Mouse (Mus musculus) embryonic facial prominence, embryonic 11.5 days (tissue): ENCODE results near the gene Tmem182. TPM values are rescaled to one million over a fixed set of nuclear protein-coding genes. Genes with fewer than 3 reads are reported as not detected.
A peak's percentile ranks its signal among the peaks of the same experiment; 100 is the strongest.

Source experiments
- ATAC-seq: fragments of 200-750 bp; cut with Nextera tagmentation; replicated peaks from 2 replicates; pipeline ENCODE4 v1.8.0; 2017; ENCODE audit warnings: low read depth; ENCODE audit not compliant: insufficient number of reproducible peaks, low FRiP score, low TSS enrichment
- DNase-seq: peaks from one replicate; pipeline ENCODE4 v3.0.0-alpha.2; 2015; ENCODE audit warnings: low spot score
- H3K27ac ChIP-seq: fragments of 300-500 bp; sonication (generic); replicated peaks from 2 replicates; pipeline ENCODE4 v1.5.1; 2014; ENCODE audit warnings: mild to moderate bottlenecking, low read depth, low read length, control low read depth
- H3K27me3 ChIP-seq: fragments of 300-500 bp; sonication (generic); 2 replicates; pipeline ENCODE4 v1.6.1; 2014; ENCODE audit warnings: mild to moderate bottlenecking, low read length, moderate library complexity, mixed read lengths; ENCODE audit not compliant: control insufficient read depth, insufficient read depth
- H3K36me3 ChIP-seq: fragments of 300-500 bp; sonication (generic); replicated peaks from 2 replicates; pipeline ENCODE4 v1.6.1; 2014; ENCODE audit warnings: low read depth, mild to moderate bottlenecking, low read length, moderate library complexity, mixed read lengths; ENCODE audit not compliant: control insufficient read depth, insufficient read depth
- H3K4me1 ChIP-seq: fragments of 300-500 bp; sonication (generic); 2 replicates; pipeline ENCODE4 v1.6.1; 2014; ENCODE audit warnings: low read length, mixed read lengths; ENCODE audit not compliant: control insufficient read depth, insufficient read depth
- H3K4me2 ChIP-seq: fragments of 300-500 bp; sonication (generic); 2 replicates; pipeline ENCODE4 v1.6.1; 2014; ENCODE audit warnings: low read depth, mild to moderate bottlenecking, control low read depth, low read length, moderate library complexity
- H3K4me3 ChIP-seq: fragments of 300-500 bp; sonication (generic); 2 replicates; pipeline ENCODE4 v1.5.1; 2014; ENCODE audit warnings: low read depth, low read length, control low read depth
- H3K9ac ChIP-seq: fragments of 300-500 bp; sonication (generic); replicated peaks from 2 replicates; pipeline ENCODE4 v1.6.1; 2014; ENCODE audit warnings: mild to moderate bottlenecking, control low read depth, low read length
- H3K9me3 ChIP-seq: fragments of 300-500 bp; sonication (generic); replicated peaks from 2 replicates; pipeline ENCODE4 v1.6.1; 2016; ENCODE audit warnings: mild to moderate bottlenecking, low read length, inconsistent platforms, mixed read lengths; ENCODE audit not compliant: control insufficient read depth
- WGBS: fragments of 180-500 bp; shearing (Covaris S2); extraction: QIAGEN DNeasy Blood & Tissue Kit; methylation state at CpG from one replicate; pipeline ENCODE4 v1.1.7; 2014; 5-methylcytosine and 5-hydroxymethylcytosine counted together
- polyA plus RNA-seq: library from polyadenylated mRNA; unstranded; fragments of >200 nt; fragmentation: Nextera tagmentation; extraction: Ambion mirVana; gene quantifications from 2 replicates; pipeline ENCODE4 v1.2.1, GENCODE M21; 2014

Gene Tmem182
- polyA plus RNA-seq, 1 experiment from 2014 or later: 0.36 TPM

DNA sequence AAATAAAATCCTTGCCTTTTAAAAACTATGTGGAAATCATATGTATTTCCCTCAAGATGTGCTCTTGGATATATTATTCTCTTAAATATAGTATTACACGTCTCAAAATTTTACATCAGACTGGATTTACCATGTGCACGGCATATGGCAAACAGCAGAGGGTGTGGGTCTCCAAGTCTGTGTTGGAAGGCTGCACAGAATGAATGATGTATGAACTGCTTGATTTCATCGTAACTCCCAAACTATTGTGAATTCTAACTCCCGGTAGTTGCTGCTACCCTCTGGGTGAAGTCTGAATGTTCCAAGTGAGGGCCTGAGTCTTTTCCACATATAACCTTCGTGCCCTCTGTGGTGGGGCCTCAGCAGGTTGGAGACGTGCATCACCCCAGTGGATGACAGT, 16.4 kb upstream of the Tmem182 start:
- Histone ChIP-seq H3K9me3 (no peaks in the 10 kb centered on the region), H3K36me3 (no peaks in the 10 kb centered on the region), H3K27me3 (no peaks in the 10 kb centered on the region), H3K4me1 (no peaks in the 10 kb centered on the region), H3K9ac (no peak overlapping the region), H3K4me2 (no peak overlapping the region), H3K27ac (no peak overlapping the region), H3K4me3 (no peak overlapping the region)
- ATAC-seq (no peak), DNase-seq (no peak)
- 87% methylated on average over 6 of the region's 6 CpGs for WGBS

DNA sequence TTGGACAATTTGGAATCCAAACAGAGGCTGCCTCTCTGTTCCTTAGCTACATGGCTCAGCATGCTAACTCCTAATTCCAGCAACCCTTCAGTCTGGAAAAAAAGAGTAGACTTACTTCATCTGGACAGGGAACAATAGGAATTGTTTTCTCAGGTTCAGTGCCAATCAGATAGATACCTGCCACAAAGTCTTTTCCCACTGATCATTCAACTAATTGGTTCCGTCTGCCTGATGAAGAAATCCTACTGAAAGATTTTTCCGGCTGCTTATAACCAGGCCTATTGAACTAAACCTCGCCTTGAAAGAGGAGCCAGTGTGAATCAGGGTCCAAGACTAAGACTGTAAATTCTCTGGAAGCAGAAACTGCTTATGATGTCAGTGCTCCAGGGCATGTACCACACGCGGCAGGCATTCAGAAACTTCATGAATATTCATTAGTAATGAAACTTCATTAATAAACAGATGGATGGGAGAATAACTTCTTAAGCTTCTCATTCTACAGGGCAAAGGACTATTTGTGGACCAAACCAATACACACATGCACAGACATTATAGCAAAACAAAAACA, 15.7 kb upstream of the Tmem182 start:
- 32% methylated on average over 5 of the region's 5 CpGs for WGBS

DNA sequence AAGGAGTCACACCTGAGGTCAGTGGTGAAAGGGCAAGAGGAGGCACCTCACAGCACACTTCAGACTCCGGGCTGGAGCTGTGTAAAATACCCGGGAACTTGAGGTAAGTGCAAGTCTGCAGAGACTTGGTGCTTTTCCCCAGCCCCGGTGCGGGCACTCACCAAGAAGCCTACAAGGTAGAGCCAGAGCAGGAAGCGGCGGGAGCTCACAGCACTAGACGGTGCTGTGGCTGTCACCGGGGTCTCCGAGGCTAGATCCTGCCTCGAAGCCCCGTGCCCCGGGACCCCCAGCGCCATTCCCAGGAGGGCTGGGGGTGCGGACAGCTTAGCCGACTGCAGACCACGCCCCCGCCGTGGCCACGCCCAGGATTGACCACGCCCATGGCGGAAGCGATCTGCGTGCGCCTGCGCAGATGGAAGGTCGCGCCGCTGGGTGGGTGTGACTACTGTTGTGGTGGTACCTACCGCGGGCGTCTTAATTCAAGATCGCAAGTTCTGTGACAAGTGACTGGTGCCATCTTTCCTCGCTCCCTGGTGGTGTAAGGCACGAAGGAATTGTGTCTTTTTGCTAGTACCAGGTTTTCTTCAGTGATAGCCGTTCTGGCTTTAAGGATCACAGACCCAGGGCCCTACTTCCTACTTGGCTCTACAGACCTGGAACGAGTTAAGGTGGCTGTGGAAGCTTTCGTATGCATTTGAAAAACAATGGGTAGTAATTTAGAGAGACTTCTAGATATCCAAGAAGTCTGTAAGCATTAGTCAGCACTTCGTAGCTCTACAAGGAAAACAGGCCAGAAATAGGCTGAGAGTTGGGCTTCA, 14.9 kb upstream of the Tmem182 start, which contains the start of gene Mfsd9:
Mfsd9 (minus strand) TSS at position 364 of the 818 bp plus-strand sequence.
- peak within 1 kb of the TSS; percentile 56 for H3K4me3 ChIP-seq
- peak within 1 kb of the TSS; percentile 64 for H3K9ac ChIP-seq
- no peaks in the 10 kb centered on the region for H3K27me3 ChIP-seq
- 4% methylated on average over 38 of the region's 38 CpGs for WGBS
- H3K36me3 ChIP-seq: no peaks in the 10 kb centered on the region
- H3K27ac ChIP-seq: no peak within 1 kb of the TSS
- no peaks in the 10 kb centered on the region for H3K4me1 ChIP-seq
- peak within 1 kb of the TSS; percentile 68 for H3K4me2 ChIP-seq
- peak; percentile 89 for ATAC-seq
- no peaks in the 10 kb centered on the region for H3K9me3 ChIP-seq
- DNase-seq: peak; percentile 90

More for the DNA sequence above, 15.7 kb upstream of the Tmem182 start:
- no peak for ATAC-seq
- H3K4me2 ChIP-seq: peak overlapping the region; percentile 68
- no peak overlapping the region for H3K27ac ChIP-seq
- H3K27me3 ChIP-seq: no peaks in the 10 kb centered on the region
- no peaks in the 10 kb centered on the region for H3K9me3 ChIP-seq
- no peaks in the 10 kb centered on the region for H3K36me3 ChIP-seq
- peak overlapping the region; percentile 64 for H3K9ac ChIP-seq
- H3K4me3 ChIP-seq: peak overlapping the region; percentile 56
- H3K4me1 ChIP-seq: no peaks in the 10 kb centered on the region
- DNase-seq: peak; percentile 16

DNA sequence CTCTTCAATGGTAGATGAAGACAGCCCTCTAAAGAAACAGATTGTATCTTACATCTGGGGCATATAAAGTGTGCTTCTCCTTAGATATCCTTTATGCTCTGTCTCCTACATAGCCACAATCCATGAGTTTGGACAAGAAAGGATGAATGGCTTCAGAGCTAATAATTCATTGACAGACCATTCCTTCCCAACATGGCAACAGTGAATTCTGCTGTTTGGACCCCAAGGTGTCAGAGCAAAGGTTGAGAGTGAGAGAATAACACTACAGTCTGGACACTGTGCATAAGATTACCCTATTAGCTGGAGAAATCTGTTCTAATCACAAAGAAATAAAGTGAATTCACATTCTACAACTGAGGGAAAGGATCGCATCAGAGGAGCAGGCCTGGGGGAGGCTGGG, 9.9 kb upstream of the Tmem182 start:
- 87% methylated on average over 1 of the region's 1 CpGs for WGBS
- DNase-seq (no peak), ATAC-seq (no peak)
- Histone ChIP-seq H3K4me2 (no peak overlapping the region), H3K27me3 (no peaks in the 10 kb centered on the region), H3K36me3 (no peaks in the 10 kb centered on the region), H3K9me3 (no peaks in the 10 kb centered on the region), H3K27ac (no peak overlapping the region), H3K4me3 (no peak overlapping the region), H3K4me1 (no peaks in the 10 kb centered on the region), H3K9ac (no peak overlapping the region)

DNA sequence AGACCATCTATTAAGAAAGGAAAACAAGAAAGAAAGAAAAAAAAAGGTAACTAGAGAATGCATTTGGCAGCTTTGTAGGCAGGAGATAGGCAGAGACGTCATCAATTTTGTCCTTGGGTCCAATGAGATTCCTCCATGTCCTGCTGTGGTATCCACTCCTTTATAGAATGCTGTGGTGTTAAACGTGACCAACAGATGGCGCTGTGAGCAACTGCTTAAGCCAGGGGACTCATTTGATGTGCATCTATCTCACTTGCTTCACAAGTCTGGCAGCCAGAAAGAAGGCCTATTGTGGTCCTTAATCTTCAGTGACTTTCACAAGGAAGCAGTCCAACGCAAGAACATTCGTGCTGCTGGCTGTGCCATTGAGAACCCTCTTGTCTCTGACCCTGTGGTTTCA, 8.1 kb upstream of the Tmem182 start:
- no peaks in the 10 kb centered on the region for H3K36me3 ChIP-seq
- no peak overlapping the region for H3K9ac ChIP-seq
- no peaks in the 10 kb centered on the region for H3K9me3 ChIP-seq
- ATAC-seq (no peak), DNase-seq (peak; percentile 78)
- 13% methylated on average over 5 of the region's 5 CpGs for WGBS
- H3K4me3 ChIP-seq: no peak overlapping the region
- no peaks in the 10 kb centered on the region for H3K27me3 ChIP-seq
- no peak overlapping the region for H3K27ac ChIP-seq
- H3K4me1 ChIP-seq: no peaks in the 10 kb centered on the region
- H3K4me2 ChIP-seq: no peak overlapping the region

DNA sequence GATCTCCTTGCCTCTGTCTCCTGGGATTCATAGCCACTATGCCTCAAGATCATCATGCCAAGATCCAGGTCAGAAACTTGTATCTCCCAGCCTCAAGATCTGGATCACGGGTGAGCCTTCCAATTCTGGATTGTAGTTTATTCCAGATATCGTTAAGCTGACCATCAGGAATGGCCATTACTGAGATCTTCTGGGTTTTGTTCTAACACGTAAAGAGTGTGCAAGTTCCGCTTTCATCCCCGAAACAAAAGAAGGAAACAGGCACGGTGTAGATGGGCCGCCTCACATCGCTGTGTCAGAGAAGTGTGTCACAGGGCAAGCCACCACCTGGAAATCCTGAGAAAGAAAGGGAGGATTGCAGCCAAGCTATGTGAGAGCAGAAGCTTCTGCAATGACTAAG, 6.3 kb upstream of the Tmem182 start:
- ATAC-seq (no peak), DNase-seq (no peak)
- no peak overlapping the region for H3K27ac ChIP-seq
- no peaks in the 10 kb centered on the region for H3K27me3 ChIP-seq
- H3K9ac ChIP-seq: no peak overlapping the region
- H3K36me3 ChIP-seq: no peaks in the 10 kb centered on the region
- H3K4me1 ChIP-seq: no peaks in the 10 kb centered on the region
- no peaks in the 10 kb centered on the region for H3K9me3 ChIP-seq
- 94% methylated on average over 8 of the region's 8 CpGs for WGBS
- H3K4me2 ChIP-seq: no peak overlapping the region
- no peak overlapping the region for H3K4me3 ChIP-seq

DNA sequence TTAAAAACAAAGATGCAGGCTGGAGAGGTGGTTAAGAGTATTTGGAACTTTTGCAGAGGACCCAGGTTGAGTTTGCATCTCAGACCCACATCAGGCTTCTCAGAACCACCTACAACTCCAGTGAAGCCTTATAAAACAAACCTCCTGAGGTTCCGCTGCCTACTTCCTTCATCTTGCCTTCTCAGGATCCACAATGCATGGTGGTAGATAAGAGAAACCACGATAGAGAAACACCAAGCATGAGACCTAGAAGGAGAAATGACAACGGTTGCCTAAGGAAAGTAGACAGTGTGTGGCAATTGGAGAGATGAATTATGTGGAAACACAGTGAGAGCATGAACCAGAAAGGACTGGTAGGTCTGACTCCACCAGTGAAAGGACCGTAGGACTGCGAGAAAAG, 4.5 kb upstream of the Tmem182 start:
- Histone ChIP-seq H3K4me2 (no peak overlapping the region), H3K9me3 (no peaks in the 10 kb centered on the region), H3K27me3 (no peaks in the 10 kb centered on the region), H3K36me3 (no peaks in the 10 kb centered on the region), H3K4me3 (no peak overlapping the region), H3K9ac (no peak overlapping the region), H3K4me1 (no peaks in the 10 kb centered on the region), H3K27ac (no peak overlapping the region)
- no peak for DNase-seq
- no peak for ATAC-seq
- WGBS: 89% methylated on average over 5 of the region's 5 CpGs

DNA sequence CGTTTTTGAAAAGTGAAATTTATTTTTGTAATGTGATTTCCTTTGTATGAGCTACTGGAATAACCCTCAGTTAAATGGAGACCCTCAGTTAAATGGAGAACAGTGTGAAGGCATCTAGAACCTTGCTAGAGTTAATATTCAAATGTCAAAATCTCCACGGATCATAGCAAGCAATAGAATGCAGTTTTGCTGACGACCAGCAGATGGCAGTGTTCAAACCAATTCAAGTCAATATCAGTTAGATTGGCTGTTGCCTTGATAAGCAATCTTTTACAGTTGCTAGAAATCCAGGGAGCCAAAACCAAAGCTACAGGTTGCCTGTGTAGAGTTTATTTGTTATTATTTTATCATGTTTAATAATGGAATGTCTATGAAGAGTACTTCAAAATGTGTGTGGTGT, 2.6 kb upstream of the Tmem182 start:
- ATAC-seq (no peak), DNase-seq (peak; percentile 70)
- Histone ChIP-seq H3K4me2 (no peak overlapping the region), H3K27ac (no peak overlapping the region), H3K9me3 (no peaks in the 10 kb centered on the region), H3K4me1 (no peaks in the 10 kb centered on the region), H3K9ac (no peak overlapping the region), H3K4me3 (no peak overlapping the region), H3K36me3 (no peaks in the 10 kb centered on the region), H3K27me3 (no peaks in the 10 kb centered on the region)
- 26% methylated on average over 3 of the region's 3 CpGs for WGBS
